Mouse (Mus musculus) intestine, postnatal 0 days (tissue): ENCODE measurements around the gene Pdk2. TPM values are rescaled to one million over a fixed set of nuclear protein-coding genes. Genes with fewer than 3 reads are reported as not detected.
A peak's percentile ranks its signal among the peaks of the same experiment; 100 is the strongest.

Experiments
- ATAC-seq: fragments of 200-750 bp; cut with Nextera tagmentation; 2 replicates; pipeline ENCODE4 v1.8.0; 2017; ENCODE audit warnings: mild to moderate bottlenecking, moderate TSS enrichment, moderate library complexity
- H3K27ac ChIP-seq: fragments of 300-500 bp; sonication (generic); 2 replicates; pipeline ENCODE4 v1.5.1; 2014; ENCODE audit warnings: mild to moderate bottlenecking, low read depth, low read length, moderate library complexity
- H3K27me3 ChIP-seq: fragments of 300-500 bp; sonication (generic); replicated peaks from 2 replicates; pipeline ENCODE4 v1.6.1; 2014; ENCODE audit warnings: low read length, mixed read lengths; ENCODE audit not compliant: control insufficient read depth, insufficient read depth
- H3K36me3 ChIP-seq: fragments of 300-500 bp; sonication (generic); 2 replicates; pipeline ENCODE4 v1.6.1; 2014; ENCODE audit warnings: mild to moderate bottlenecking, moderate library complexity; ENCODE audit not compliant: control insufficient read depth, insufficient read depth
- H3K4me1 ChIP-seq: fragments of 300-500 bp; sonication (generic); replicated peaks from 2 replicates; pipeline ENCODE4 v1.6.1; 2014; ENCODE audit warnings: antibody characterized with exemption, low read length, mixed read lengths; ENCODE audit not compliant: control insufficient read depth, insufficient read depth
- H3K4me2 ChIP-seq: fragments of 300-500 bp; sonication (generic); replicated peaks from 2 replicates; pipeline ENCODE4 v1.6.1; 2014; ENCODE audit warnings: low read depth, mild to moderate bottlenecking, moderate library complexity
- H3K4me3 ChIP-seq: fragments of 300-500 bp; sonication (generic); 2 replicates; pipeline ENCODE4 v1.5.1; 2014; ENCODE audit warnings: low read depth, low read length
- H3K9ac ChIP-seq: fragments of 300-500 bp; sonication (generic); 2 replicates; pipeline ENCODE4 v1.6.1; 2014; ENCODE audit warnings: mild to moderate bottlenecking, low read depth, low read length
- H3K9me3 ChIP-seq: fragments of 300-500 bp; sonication (generic); 2 replicates; pipeline ENCODE4 v1.6.1; 2016; ENCODE audit warnings: mixed run types; ENCODE audit not compliant: control insufficient read depth
- CTCF ChIP-seq: sonication (generic); IDR thresholded peaks from 2 replicates; pipeline ENCODE4 v1.5.1; 2016; ENCODE audit warnings: low read depth, mild to moderate bottlenecking, control low read depth, antibody characterized with exemption, moderate library complexity
- WGBS: fragments of 180-500 bp; shearing (Covaris S2); extraction: QIAGEN DNeasy Blood & Tissue Kit; methylation state at CpG from one replicate; pipeline ENCODE4 v1.1.7; 2014; 5-methylcytosine and 5-hydroxymethylcytosine counted together
- polyA plus RNA-seq: library from polyadenylated mRNA; unstranded; fragments of >200 nt; fragmentation: Nextera tagmentation; extraction: Ambion mirVana; gene quantifications from 2 replicates; pipeline ENCODE4 v1.2.1, GENCODE M21; 2015

The Pdk2 gene
- polyA plus RNA-seq, 1 experiment from 2014 or later: 57.4 TPM

DNA sequence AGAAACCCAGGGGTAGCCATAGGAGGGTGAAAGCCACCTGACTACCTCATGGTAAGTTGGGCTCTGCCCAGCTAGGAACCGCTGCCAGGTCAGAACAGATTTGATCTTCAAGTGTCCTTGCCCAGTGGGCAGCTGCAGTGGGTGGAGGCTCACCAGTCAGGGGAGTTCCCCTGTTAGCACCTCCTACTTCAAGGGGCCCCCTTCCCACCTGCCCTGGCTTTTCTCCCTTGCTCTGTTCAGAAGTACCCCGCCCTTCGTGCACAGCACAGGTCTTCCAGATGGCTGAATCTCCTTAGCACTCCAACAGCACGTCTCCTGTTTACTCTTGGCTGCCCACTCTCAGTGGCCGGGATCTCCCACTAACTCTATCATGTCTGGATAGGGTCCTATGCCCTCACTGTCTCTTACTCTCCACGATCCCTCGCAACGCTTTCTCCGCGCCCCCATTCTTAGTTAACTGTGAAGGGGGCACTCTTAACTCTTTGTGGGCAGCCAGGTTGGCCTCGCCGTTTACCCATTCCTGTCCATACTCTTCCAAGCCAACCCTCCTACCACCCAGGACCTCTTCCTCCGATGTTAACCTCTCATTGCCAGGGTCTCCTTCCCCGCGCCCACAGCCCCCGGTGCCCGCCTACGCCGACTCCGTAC, 539 bp downstream of the Pdk2 start:
- H3K36me3 ChIP-seq: peaks cover 28% of the 10 kb centered on the region
- peak overlapping the region; percentile 85 for H3K9ac ChIP-seq
- peak overlapping the region; percentile 82 for H3K4me3 ChIP-seq
- peaks cover 6% of the 10 kb centered on the region for H3K4me1 ChIP-seq
- H3K27ac ChIP-seq: peak overlapping the region; percentile 94
- no peaks in the 10 kb centered on the region for H3K9me3 ChIP-seq
- H3K27me3 ChIP-seq: no peaks in the 10 kb centered on the region
- TF ChIP-seq CTCF: no peak
- ATAC-seq: peak; percentile 61
- H3K4me2 ChIP-seq: peak overlapping the region; percentile 88
- WGBS: under 1% methylated on average over 20 of the region's 20 CpGs

DNA sequence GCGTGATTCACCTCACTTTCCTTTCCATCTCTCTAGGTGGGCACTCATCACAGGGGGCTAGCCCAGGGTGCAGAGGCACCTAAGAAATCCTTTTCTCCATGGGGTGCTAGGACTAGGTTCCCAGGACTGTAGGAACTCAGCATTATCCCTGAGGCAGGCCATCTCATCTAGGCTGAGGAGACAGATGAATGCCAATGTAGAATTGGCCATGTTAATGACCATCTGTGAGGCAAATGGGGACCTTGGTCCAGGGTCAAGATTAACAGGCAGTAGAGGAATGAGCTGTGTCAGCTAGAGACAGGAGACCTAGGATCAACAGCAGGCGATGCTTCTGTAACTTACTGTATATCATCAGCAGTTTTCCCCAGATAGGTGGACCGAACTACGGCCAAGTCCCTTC, 1.4 kb downstream of the Pdk2 start:
- Histone ChIP-seq H3K4me2 (peak overlapping the region; percentile 88), H3K36me3 (peaks cover 26% of the 10 kb centered on the region), H3K27ac (peak overlapping the region; percentile 94), H3K27me3 (no peaks in the 10 kb centered on the region), H3K4me3 (peak overlapping the region; percentile 82; the same call in 1 of the 2 replicates), H3K9ac (no peak overlapping the region), H3K4me1 (peaks cover 6% of the 10 kb centered on the region), H3K9me3 (no peaks in the 10 kb centered on the region)
- WGBS: 61% methylated on average over 4 of the region's 4 CpGs
- ATAC-seq: no peak
- no peak for TF ChIP-seq CTCF

GRCm38 (mm10) chr11:95038818-95039655, 2.1 kb downstream of the Pdk2 start:
- no peaks in the 10 kb centered on the region for H3K27me3 ChIP-seq
- peak overlapping the region; percentile 35 for H3K4me2 ChIP-seq
- H3K4me1 ChIP-seq: peaks cover 6% of the 10 kb centered on the region
- no peak overlapping the region for H3K9ac ChIP-seq
- 61% methylated on average over 13 of the region's 13 CpGs for WGBS
- no peak overlapping the region for H3K4me3 ChIP-seq
- ATAC-seq: 0 out of 2 replicates have a peak, but pooled peaks have one; percentile 9
- peaks cover 28% of the 10 kb centered on the region for H3K36me3 ChIP-seq
- TF ChIP-seq CTCF: no peak
- no peaks in the 10 kb centered on the region for H3K9me3 ChIP-seq
- H3K27ac ChIP-seq: peak overlapping the region; percentile 94

DNA sequence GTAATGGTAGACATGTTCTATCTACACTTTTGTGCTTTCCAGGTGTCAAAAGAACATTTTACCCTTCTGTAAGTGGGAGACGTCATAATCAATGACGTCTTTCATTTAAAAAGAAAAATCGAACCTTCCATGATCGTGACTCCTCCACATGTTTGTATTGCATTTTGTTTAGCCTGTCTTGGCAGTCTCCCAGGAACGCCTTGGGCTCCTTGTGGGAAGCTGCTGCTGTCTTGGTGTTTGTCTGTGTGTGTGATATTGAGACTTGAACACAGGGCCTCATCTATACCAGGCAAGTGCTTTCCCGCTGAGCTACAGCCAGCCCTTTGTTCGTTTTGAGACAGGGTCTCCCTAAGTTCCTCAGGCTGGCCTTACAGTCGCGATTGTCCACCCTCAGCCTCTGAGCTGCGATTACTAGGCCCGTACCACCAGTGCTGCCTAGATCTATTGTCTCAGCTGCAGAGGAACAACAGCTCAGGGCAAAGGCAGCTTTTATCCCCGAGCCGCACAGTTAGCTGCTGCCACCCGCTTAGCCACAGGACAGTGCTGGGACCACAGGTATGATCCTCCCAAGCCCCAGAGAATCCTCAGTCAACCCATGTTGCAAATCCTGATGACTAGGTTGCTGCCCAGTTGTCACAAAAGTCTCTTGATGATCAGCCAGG, 2.9 kb downstream of the Pdk2 start:
- no peak for ATAC-seq
- Histone ChIP-seq H3K4me2 (0 out of 2 replicates have a peak overlapping the region, but pooled peaks have one; percentile 35), H3K27me3 (no peaks in the 10 kb centered on the region), H3K9me3 (no peaks in the 10 kb centered on the region), H3K4me1 (peaks cover 6% of the 10 kb centered on the region), H3K36me3 (peaks cover 28% of the 10 kb centered on the region), H3K4me3 (no peak overlapping the region), H3K27ac (peak overlapping the region; percentile 94), H3K9ac (no peak overlapping the region)
- TF ChIP-seq CTCF: no peak
- 60% methylated on average over 14 of the region's 14 CpGs for WGBS

DNA sequence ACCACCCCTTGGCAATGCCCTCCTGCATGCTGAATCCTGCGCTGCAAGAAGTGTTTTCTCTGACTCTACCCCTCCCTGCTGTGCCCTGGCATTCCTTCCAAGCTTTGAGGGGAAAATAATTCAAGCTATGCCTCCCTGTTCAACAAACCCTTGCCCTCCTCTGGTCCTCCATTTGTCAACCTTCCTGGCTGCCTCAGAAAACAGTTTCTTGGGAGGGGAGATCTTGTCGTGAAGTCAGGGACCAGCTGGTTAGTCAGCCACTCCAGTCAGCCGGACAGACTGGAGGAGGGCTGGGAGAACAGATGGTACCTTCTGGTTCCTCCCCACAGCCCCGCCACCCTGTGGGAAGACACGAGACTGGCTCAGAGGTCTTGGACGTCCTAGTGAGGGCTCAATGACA, 3.8 kb downstream of the Pdk2 start:
- H3K36me3 ChIP-seq: peaks cover 28% of the 10 kb centered on the region
- no peaks in the 10 kb centered on the region for H3K27me3 ChIP-seq
- H3K4me3 ChIP-seq: no peak overlapping the region
- H3K4me2 ChIP-seq: no peak overlapping the region
- H3K4me1 ChIP-seq: peaks cover 6% of the 10 kb centered on the region
- H3K9me3 ChIP-seq: no peaks in the 10 kb centered on the region
- TF ChIP-seq CTCF: no peak
- WGBS: 64% methylated on average over 6 of the region's 6 CpGs
- H3K9ac ChIP-seq: no peak overlapping the region
- H3K27ac ChIP-seq: no peak overlapping the region; the same call in 1 of the 2 replicates
- no peak for ATAC-seq

DNA sequence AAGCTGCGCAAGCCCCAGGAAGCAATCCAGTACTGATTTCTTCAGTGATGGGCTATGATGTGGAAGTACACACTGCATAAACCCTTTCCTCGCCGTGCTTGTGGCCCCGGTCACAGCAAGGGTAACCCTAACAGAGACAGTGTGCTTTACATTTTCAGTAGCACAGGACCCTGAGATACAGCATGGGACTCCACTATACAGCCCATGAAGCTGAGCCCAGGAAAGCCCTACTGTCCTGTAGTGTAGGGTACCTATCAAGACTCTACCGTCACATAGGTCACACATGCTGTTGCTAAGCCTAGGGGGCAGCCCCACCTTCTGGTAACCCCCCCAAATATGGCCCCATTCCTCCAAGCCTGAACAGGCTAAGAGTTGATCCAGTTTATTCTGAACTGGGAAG, 4.6 kb downstream of the Pdk2 start:
- Histone ChIP-seq H3K27me3 (no peaks in the 10 kb centered on the region), H3K27ac (no peak overlapping the region), H3K9ac (no peak overlapping the region), H3K4me2 (no peak overlapping the region), H3K9me3 (no peaks in the 10 kb centered on the region), H3K36me3 (peaks cover 33% of the 10 kb centered on the region), H3K4me1 (peaks cover 6% of the 10 kb centered on the region), H3K4me3 (no peak overlapping the region)
- 96% methylated on average over 5 of the region's 5 CpGs for WGBS
- no peak for TF ChIP-seq CTCF
- no peak for ATAC-seq
